Mouse (Mus musculus) midbrain, embryonic 12.5 days (tissue): ENCODE results near the gene Phlpp2. TPM values are rescaled to one million over a fixed set of nuclear protein-coding genes. Genes with fewer than 3 reads are reported as not detected.

Source experiments
- ATAC-seq: fragments of 200-750 bp; cut with Nextera tagmentation; 2 replicates; pipeline ENCODE4 v1.8.0; 2017; ENCODE audit warnings: low read depth, moderate TSS enrichment, moderate library complexity; ENCODE audit not compliant: low FRiP score
- H3K27ac ChIP-seq: fragments of 300-500 bp; sonication (generic); replicated peaks from 2 replicates; pipeline ENCODE4 v1.5.1; 2016; ENCODE audit warnings: mild to moderate bottlenecking
- H3K27me3 ChIP-seq: fragments of 300-500 bp; sonication (generic); 2 replicates; pipeline ENCODE4 v1.6.1; 2016; ENCODE audit warnings: mild to moderate bottlenecking
- H3K36me3 ChIP-seq: fragments of 300-500 bp; sonication (generic); 2 replicates; pipeline ENCODE4 v1.6.1; 2016
- H3K4me1 ChIP-seq: fragments of 300-500 bp; sonication (generic); 2 replicates; pipeline ENCODE4 v1.6.1; 2016
- H3K4me2 ChIP-seq: fragments of 300-500 bp; sonication (generic); replicated peaks from 2 replicates; pipeline ENCODE4 v1.6.1; 2016; ENCODE audit warnings: mild to moderate bottlenecking, moderate library complexity
- H3K4me3 ChIP-seq: fragments of 300-500 bp; sonication (generic); 2 replicates; pipeline ENCODE4 v1.5.1; 2016; ENCODE audit warnings: mild to moderate bottlenecking
- H3K9ac ChIP-seq: fragments of 300-500 bp; sonication (generic); replicated peaks from 2 replicates; pipeline ENCODE4 v1.6.1; 2016; ENCODE audit warnings: mild to moderate bottlenecking, moderate library complexity
- H3K9me3 ChIP-seq: fragments of 300-500 bp; sonication (generic); 2 replicates; pipeline ENCODE4 v1.6.1; 2016; ENCODE audit warnings: mild to moderate bottlenecking
- WGBS: fragments of 180-500 bp; shearing (Covaris S2); methylation state at CpG from one replicate; pipeline ENCODE4 v1.1.7; 2016; 5-methylcytosine and 5-hydroxymethylcytosine counted together
- polyA plus RNA-seq: library from polyadenylated mRNA; unstranded; fragments of >200 nt; fragmentation: Nextera tagmentation; extraction: Ambion mirVana; gene quantifications from 2 replicates; pipeline ENCODE4 v1.2.1, GENCODE M21; 2016

The Phlpp2 gene
- polyA plus RNA-seq: 3.9 and 4.1 TPM in 2 replicates

DNA sequence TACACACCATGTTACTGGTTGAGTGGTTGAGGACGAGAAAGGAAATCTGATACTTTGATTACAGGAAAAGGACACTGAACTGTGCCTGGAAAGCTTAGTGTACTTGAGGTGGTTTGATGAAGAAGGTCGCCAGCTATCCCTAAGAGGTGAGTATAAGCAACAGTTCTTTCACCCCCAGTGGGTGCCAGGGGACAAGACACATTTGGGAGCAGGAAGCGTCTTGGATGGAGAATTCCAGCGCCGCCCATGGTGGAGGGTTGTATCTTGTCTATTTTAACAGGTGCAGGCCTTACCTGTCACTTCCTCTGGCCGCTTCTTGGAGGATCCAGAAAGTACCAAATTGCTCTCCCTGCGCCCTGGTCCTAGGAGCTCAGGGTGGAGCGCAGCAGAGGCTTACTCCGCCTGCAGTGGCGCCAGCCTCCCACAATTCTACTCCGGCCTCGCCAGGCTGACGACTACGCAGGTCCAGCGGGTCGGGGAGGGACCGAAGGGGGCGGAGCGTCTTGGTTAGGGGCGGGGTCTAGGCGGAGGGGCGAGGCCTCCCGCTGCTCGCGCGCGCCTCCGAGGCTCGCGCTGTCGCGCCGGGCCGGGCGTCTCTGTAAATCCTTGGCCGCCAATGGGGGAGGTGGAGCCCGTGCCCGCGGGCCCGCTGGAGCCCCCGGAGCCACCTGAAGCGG lies at the start of gene Phlpp2:
Phlpp2 (plus strand) TSS at position 540 of the 677 bp plus-strand sequence.
- Histone ChIP-seq H3K27me3 (no peaks in the 10 kb centered on the region), H3K9ac (peak within 1 kb of the TSS; percentile 88), H3K4me3 (peak within 1 kb of the TSS; percentile 75), H3K27ac (peak within 1 kb of the TSS; percentile 86), H3K9me3 (no peaks in the 10 kb centered on the region), H3K36me3 (no peaks in the 10 kb centered on the region), H3K4me2 (peak within 1 kb of the TSS; percentile 90), H3K4me1 (peaks cover 7% of the 10 kb centered on the region; the same call in 1 of the 2 replicates)
- ATAC-seq: peak; percentile 98
- 2% methylated on average over 42 of the region's 42 CpGs for WGBS

DNA sequence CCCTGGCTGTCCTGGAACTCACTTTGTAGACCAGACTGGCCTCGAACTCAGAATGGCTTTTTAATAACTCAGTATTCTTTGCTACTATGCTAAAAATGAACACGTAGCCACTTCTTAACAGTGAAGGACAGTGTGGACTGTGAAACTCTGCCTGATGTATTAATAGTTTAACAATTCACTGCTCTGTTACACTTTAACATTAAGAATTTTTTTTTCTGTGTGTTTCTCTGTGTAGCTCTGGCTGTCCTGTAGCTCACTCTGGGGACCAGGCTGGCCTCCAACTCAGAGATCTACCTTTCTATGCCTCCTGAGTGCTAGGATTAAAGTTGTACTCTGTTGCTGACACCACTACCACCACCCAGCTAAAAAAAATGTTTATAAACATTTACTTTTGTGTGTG lies 44.8 kb upstream of the Phlpp2 start:
- Histone ChIP-seq H3K27ac (no peak overlapping the region), H3K4me1 (no peaks in the 10 kb centered on the region), H3K9me3 (no peaks in the 10 kb centered on the region), H3K36me3 (peaks cover 9% of the 10 kb centered on the region; the same call in 1 of the 2 replicates), H3K4me3 (no peak overlapping the region), H3K27me3 (no peaks in the 10 kb centered on the region), H3K4me2 (no peak overlapping the region), H3K9ac (no peak overlapping the region)
- whole genome bisulfite sequencing: 91% methylated on average over 2 of the region's 2 CpGs
- no peak for ATAC-seq

DNA sequence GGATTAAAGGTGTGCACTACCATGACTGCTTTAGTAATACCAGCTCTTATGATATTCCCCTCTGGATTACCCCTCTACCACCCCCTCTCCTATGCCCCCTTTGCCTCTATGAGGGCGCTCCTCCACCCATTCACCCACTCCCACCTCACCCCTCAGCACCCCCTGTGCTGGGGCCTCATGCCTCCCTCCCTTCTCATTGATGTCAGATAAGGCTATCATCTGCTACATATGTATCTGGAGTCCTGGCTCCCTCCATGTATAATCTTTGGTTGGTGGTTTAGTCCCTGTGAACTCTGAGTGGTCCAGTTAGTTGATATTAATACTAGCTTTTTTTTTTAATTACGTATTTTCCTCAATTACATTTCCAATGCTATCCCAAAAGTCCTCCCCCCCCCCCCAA lies 28.5 kb upstream of the Phlpp2 start:
- WGBS: 96% methylated on average over 2 of the region's 2 CpGs
- H3K4me2 ChIP-seq: no peak overlapping the region

DNA sequence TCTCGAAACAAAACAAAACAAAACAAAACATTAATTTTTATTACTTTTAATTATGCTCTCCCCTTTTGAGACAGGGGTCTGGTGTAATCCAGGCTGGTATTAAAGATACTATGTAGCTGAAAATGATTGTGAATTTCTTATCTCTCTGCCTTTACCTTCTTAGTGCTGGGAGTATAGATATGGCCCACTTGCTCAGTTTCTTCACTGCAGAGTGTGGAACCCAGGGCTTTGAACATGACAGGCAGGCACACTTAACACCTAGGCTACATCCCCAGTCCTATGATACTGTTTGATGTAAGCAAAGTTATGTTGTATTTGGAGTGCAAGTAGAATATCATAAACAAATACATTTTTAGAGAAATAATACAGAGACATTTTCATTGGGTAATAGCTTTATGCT lies 25.9 kb upstream of the Phlpp2 start:
- no peak for ATAC-seq
- H3K4me1 ChIP-seq: no peaks in the 10 kb centered on the region
- H3K4me2 ChIP-seq: no peak overlapping the region
- no peak overlapping the region for H3K9ac ChIP-seq
- peaks cover 52% of the 10 kb centered on the region for H3K36me3 ChIP-seq
- no peak overlapping the region for H3K4me3 ChIP-seq
- 100% methylated on average over 1 of the region's 1 CpGs for WGBS
- no peak overlapping the region for H3K27ac ChIP-seq
- no peaks in the 10 kb centered on the region for H3K27me3 ChIP-seq
- H3K9me3 ChIP-seq: no peaks in the 10 kb centered on the region

More for the DNA sequence above, 28.5 kb upstream of the Phlpp2 start:
- H3K27me3 ChIP-seq: no peaks in the 10 kb centered on the region
- no peaks in the 10 kb centered on the region for H3K4me1 ChIP-seq
- no peak for ATAC-seq
- peaks cover 48% of the 10 kb centered on the region for H3K36me3 ChIP-seq
- H3K9ac ChIP-seq: no peak overlapping the region
- no peak overlapping the region for H3K27ac ChIP-seq
- H3K4me3 ChIP-seq: no peak overlapping the region
- no peaks in the 10 kb centered on the region for H3K9me3 ChIP-seq

DNA sequence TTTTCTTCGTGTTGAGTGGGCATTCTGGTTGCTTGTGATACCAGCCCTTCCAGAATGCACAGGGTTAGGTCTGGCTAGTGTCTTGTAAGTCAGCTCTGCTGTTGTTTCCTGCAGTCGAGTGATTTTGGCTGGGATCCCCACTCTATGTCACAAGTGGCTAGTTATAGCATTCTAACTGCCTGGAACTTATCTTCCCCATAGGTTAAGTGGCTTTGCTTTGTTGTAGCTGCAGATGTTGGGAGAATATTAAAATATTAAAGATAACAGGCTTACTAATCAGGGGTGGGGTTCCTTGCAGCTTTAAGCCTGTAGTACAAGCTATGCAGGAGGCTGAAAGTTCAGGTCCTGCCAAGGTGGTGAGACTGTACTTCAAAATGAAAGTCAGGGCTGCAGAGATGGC lies 20.5 kb upstream of the Phlpp2 start:
- no peaks in the 10 kb centered on the region for H3K4me1 ChIP-seq
- H3K4me3 ChIP-seq: no peak overlapping the region
- H3K9ac ChIP-seq: no peak overlapping the region
- H3K36me3 ChIP-seq: peaks cover 70% of the 10 kb centered on the region
- no peak overlapping the region for H3K27ac ChIP-seq
- H3K9me3 ChIP-seq: no peaks in the 10 kb centered on the region
- no peaks in the 10 kb centered on the region for H3K27me3 ChIP-seq
- 88% methylated on average over 2 of the region's 2 CpGs for WGBS
- no peak for ATAC-seq
- no peak overlapping the region for H3K4me2 ChIP-seq

DNA sequence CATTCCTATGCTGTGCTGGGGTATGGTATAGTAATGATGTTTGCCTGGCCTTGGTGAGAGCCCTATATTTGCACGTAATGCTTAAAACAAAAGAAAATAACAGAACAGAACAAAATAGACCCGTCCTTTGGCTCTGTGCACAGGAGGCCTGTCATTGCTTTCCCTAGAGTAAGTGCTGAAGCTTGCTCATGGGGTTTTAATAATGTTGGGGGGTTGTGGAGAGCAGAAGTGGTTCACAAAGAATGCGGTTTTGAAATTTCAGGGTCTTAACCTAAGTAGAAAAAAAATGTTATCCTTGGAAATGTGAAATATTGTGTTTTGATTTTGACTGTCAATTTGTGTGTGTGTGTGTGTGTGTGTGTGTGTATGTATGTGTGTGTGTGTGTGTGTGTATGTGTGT lies 19.4 kb upstream of the Phlpp2 start:
- Histone ChIP-seq H3K9me3 (no peaks in the 10 kb centered on the region), H3K9ac (no peak overlapping the region), H3K4me2 (no peak overlapping the region), H3K36me3 (peaks cover 63% of the 10 kb centered on the region), H3K4me3 (no peak overlapping the region), H3K27me3 (no peaks in the 10 kb centered on the region), H3K27ac (no peak overlapping the region), H3K4me1 (no peaks in the 10 kb centered on the region)
- ATAC-seq: no peak
- WGBS: 87% methylated on average over 3 of the region's 3 CpGs

DNA sequence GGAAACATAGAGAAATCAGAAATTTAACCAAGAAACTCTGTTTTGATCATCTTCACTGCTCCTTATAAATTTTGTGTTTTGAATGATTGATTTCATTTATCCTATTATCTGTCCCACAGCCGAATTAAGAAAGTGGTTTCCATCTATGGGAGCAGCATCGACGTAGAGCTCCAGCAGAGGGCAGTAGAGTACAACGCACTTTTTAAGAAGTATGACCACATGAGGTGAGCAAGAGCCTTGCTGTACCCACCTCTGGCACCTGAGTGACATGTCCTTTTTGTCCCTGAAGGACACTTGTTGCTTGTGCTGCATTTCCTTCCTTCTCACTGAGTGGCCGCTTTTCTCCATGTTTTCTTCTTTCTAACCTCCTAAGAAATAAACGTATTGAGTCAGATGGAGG lies 14.9 kb upstream of the Phlpp2 start:
- H3K27me3 ChIP-seq: no peaks in the 10 kb centered on the region
- no peaks in the 10 kb centered on the region for H3K9me3 ChIP-seq
- no peak for ATAC-seq
- no peaks in the 10 kb centered on the region for H3K4me1 ChIP-seq
- peaks cover 70% of the 10 kb centered on the region for H3K36me3 ChIP-seq
- H3K9ac ChIP-seq: no peak overlapping the region
- H3K4me2 ChIP-seq: no peak overlapping the region
- H3K4me3 ChIP-seq: no peak overlapping the region
- WGBS: 48% methylated on average over 6 of the region's 6 CpGs
- H3K27ac ChIP-seq: no peak overlapping the region

DNA sequence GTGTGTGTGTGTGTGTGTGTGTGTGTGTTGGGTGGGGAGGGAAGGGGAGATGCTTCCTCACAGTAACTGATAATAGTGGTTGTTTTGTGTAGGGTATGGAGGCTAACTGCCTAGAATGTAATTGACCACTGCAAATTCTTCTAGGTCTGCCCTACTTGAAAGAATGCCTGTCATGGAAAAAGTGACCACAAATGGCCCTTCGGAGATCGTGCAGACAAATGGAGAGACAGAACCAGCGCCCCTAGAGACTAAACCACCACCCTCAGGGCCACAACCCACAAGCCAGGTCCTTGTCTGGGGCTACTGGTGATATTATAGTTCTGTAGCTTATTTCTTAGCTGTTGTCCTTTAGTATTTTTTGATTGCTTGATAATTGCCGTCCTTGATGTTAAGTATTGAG lies 13.8 kb upstream of the Phlpp2 start:
- Histone ChIP-seq H3K4me1 (no peaks in the 10 kb centered on the region), H3K4me2 (no peak overlapping the region), H3K27me3 (no peaks in the 10 kb centered on the region), H3K27ac (no peak overlapping the region), H3K9ac (no peak overlapping the region), H3K9me3 (no peaks in the 10 kb centered on the region), H3K36me3 (peaks cover 65% of the 10 kb centered on the region), H3K4me3 (no peak overlapping the region)
- no peak for ATAC-seq
- WGBS: 96% methylated on average over 4 of the region's 4 CpGs

DNA sequence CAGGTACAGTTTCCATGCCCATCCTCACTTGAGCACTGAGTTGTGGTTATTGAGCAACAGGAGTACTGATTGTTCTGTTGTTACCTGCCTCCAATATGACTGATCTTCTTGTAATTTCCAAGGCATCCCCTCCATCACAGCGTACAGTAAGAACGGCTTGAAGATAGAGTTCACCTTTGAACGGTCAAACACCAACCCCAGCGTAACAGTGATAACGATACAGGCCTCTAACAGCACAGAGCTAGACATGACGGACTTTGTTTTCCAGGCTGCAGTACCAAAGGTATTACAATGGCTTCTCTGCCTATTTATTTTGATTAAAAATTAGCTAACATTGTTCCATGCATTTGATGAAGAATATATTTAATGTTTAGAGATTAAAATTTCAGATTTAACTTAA lies 12.9 kb upstream of the Phlpp2 start:
- Histone ChIP-seq H3K4me1 (no peaks in the 10 kb centered on the region), H3K4me3 (no peak overlapping the region), H3K9ac (no peak overlapping the region), H3K9me3 (no peaks in the 10 kb centered on the region), H3K4me2 (no peak overlapping the region), H3K36me3 (peaks cover 65% of the 10 kb centered on the region), H3K27me3 (no peaks in the 10 kb centered on the region), H3K27ac (no peak overlapping the region)
- 97% methylated on average over 6 of the region's 6 CpGs for WGBS
- ATAC-seq: no peak

DNA sequence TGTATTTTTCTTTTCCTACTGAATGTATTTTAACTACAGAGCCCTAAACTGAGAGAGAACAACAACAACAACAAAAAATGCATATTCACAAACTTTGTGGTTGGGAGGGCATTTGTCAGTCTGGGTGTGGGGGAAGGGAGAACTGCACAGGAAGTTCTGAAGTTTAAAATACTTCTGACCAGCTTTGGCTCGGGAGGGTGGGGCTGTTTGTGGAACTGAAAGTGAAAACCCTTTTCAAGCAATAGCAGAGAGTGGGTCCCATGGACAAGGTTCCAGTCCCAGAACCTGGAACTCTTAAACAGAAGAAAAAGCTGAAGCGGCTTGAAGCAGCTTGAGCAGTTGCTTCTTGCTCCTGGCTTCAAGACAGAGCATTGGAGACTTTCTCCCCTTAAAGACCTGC lies 4.9 kb upstream of the Phlpp2 start:
- H3K4me3 ChIP-seq: no peak overlapping the region
- 0 out of 2 replicates have a peak, but pooled peaks cover 2% of the 10 kb centered on the region for H3K4me1 ChIP-seq
- H3K4me2 ChIP-seq: no peak overlapping the region
- ATAC-seq: no peak
- H3K9me3 ChIP-seq: no peaks in the 10 kb centered on the region
- H3K36me3 ChIP-seq: peaks cover 38% of the 10 kb centered on the region
- no peak overlapping the region for H3K27ac ChIP-seq
- no peak overlapping the region for H3K9ac ChIP-seq
- 80% methylated on average over 2 of the region's 2 CpGs for WGBS
- H3K27me3 ChIP-seq: no peaks in the 10 kb centered on the region

DNA sequence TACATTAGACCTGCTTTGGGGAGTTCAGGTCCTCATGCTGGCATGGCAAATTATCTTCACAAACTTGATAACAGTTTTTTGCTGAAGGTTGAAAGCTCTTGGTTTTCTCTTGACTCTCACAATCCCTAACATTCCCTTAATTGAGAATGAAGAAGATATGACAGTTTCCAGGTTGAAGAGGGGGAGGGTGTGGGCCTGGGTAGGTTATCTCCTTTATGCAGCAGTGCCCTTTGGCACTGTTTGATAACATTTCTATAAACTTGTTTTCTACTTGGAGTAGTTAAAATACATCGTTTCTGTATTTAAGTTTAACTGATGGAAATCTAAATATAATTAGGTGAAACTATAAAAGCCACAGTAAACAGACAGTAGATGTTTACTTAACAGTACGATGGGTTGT lies 3.5 kb upstream of the Phlpp2 start:
- Histone ChIP-seq H3K36me3 (peaks cover 30% of the 10 kb centered on the region), H3K27me3 (no peaks in the 10 kb centered on the region), H3K27ac (no peak overlapping the region), H3K9me3 (no peaks in the 10 kb centered on the region), H3K4me1 (peaks cover 7% of the 10 kb centered on the region; the same call in 1 of the 2 replicates), H3K4me3 (no peak overlapping the region), H3K4me2 (no peak overlapping the region), H3K9ac (no peak overlapping the region)
- ATAC-seq: no peak
- WGBS: 89% methylated on average over 2 of the region's 2 CpGs

DNA sequence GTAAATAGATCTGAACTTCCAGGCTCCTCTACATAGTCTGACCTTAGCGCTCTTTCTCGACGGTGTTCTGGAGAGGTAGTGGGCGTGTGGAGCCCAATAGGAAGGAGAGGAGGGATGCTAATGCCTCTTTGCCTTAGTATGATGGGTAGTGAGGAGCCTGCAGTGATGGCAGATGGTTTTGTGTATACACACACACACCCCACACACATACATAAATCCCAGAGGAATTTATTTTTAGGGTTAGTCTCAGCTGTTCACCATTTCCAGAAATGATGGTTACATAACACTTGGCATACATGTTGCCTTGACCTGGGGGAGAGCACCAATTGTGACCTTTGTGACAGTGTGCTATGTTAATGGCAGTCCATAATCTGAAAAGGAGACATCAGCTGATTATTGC lies 2.8 kb upstream of the Phlpp2 start:
- ATAC-seq: no peak
- H3K9me3 ChIP-seq: no peaks in the 10 kb centered on the region
- no peak overlapping the region for H3K9ac ChIP-seq
- no peak overlapping the region for H3K4me3 ChIP-seq
- H3K27me3 ChIP-seq: no peaks in the 10 kb centered on the region
- peaks cover 7% of the 10 kb centered on the region; the same call in 1 of the 2 replicates for H3K4me1 ChIP-seq
- WGBS: 82% methylated on average over 4 of the region's 4 CpGs
- no peak overlapping the region for H3K27ac ChIP-seq
- H3K4me2 ChIP-seq: no peak overlapping the region
- peaks cover 23% of the 10 kb centered on the region for H3K36me3 ChIP-seq

DNA sequence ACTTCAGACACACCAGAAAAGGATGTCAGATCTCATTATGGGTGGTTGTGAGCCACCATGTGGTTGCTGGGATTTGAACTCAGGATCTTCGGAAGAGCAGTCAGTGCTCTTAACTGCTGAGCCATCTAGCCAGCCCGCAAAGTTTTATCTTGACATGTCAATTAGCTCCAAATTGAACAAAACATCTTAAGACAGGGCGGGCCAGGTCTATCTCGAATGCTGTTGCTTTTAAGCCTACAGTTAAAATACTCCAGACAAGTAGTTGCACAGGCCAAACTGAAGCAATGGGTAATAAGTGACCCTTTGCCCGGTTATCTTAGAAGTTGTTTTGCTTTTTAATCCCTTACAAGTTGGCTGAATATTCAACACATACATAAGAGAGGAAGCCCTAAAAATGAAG lies 1.7 kb upstream of the Phlpp2 start:
- no peak overlapping the region for H3K27ac ChIP-seq
- H3K4me2 ChIP-seq: no peak overlapping the region
- H3K9me3 ChIP-seq: no peaks in the 10 kb centered on the region
- no peak overlapping the region for H3K4me3 ChIP-seq
- 93% methylated on average over 5 of the region's 5 CpGs for WGBS
- peaks cover 7% of the 10 kb centered on the region; the same call in 1 of the 2 replicates for H3K4me1 ChIP-seq
- no peak overlapping the region for H3K9ac ChIP-seq
- H3K36me3 ChIP-seq: peaks cover 12% of the 10 kb centered on the region; the same call in 1 of the 2 replicates
- no peaks in the 10 kb centered on the region for H3K27me3 ChIP-seq
- no peak for ATAC-seq
